Mouse (Mus musculus) gonadal fat pad, adult 2 months (tissue): ENCODE data around the gene Trpm5. TPM values are rescaled to one million over a fixed set of nuclear protein-coding genes. Genes with fewer than 3 reads are reported as not detected.

Experiments
- DNase-seq: peaks from one replicate; pipeline ENCODE4 v3.0.0-alpha.2; 2012; ENCODE audit warnings: low read depth
- polyA plus RNA-seq: library from polyadenylated mRNA; depleted of rRNA; stranded (reverse); fragments of >200 nt; gene quantifications from 2 replicates; pipeline ENCODE4 v1.2.3, GENCODE M21; 2012; rRNA removed

Gene Trpm5
- polyA plus RNA-seq, 1 experiment = 0.35 TPM

DNA sequence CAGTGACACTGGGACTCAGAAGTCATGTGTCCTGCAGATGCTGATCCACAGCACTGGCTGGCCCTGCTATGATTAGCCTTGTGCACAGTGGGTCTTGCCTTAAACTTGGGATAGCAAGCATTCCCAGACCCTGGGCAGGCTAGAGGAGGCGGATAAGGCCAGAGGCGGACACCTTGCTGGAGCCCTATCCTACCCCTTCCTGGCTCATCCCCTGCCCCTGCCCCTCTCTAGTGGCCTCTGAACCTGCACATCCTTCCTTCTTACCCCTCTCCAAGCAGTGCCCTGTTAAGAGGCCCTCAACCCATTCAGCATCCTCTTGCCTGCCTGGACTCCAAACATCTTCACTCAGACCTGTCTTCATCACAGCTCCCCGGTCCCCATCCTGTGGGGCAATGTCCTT lies 53.9 kb downstream of the Trpm5 start:
- DNase-seq = no peak

DNA sequence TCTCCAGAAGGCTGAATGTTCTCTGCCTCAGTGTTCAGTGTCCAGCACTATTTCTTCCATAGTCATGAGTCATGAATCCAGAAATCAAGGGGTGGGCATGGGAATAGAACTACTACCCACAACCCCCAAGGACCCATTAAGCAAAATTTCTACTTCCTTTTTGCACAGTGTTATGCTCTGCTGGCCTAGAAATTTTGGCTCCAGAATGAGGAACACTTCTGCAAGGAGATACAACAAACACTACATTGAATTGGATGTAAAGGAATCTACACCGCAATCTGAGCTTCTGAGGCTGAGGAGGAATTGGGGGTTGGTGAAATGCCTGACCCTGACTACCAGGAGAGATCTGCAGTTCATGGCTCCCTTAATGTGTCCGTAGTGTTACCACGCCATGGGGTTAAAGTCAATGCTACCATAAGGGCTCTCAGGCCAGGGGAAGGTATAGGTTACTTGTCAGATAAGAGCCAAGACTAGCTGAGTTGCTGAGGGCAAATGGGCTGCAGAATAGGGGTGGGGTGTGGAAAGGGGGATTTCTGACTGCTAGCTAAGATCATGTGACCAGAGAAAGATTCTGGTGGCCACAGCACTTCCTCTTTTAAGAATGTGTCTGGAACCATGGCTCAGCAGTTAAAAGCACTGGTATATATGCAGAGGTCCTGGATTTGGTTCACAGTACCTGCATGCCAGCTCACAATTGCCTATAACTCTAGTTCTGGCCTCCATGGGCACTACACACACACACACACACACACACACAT lies 56.1 kb downstream of the Trpm5 start:
- no peak for DNase-seq

DNA sequence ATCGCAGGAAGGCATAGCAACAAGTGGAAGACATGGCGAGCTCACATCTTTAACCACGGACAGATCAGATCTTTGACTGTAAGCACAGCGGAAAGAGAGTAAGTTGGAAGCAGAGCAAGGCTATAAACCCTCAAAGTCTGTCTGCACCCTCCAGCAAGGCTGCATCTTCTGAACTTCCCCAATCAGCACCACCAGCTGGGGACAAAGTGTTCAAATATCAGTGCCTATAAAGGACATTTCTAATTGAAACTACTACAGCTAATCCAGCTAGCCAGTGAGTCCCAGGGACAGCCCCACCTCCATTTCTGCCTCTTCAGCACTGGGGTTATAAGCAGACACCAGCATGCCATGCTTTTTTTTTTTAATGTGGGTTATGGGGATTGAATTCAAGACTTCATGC lies 57.1 kb downstream of the Trpm5 start:
- no peak for DNase-seq

DNA sequence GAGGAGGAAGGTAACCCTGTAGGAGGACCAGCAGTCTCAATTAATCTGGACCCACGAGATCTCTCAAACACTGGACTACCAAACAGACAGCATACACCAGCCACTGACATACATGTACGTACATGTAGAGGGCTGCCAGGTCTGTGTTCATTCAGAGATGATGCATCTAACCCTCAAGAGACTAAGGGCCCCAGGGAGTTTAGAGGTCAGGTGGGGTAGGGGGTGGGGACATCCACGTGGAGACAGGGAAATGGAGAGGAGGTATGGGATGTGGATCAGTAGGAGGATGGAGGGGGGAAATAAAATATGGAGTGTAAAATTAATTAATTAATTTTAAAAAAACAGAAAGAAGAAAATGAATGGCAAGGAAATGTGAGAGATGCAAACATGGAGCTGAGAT lies 57.7 kb downstream of the Trpm5 start:
- DNase-seq = no peak

DNA sequence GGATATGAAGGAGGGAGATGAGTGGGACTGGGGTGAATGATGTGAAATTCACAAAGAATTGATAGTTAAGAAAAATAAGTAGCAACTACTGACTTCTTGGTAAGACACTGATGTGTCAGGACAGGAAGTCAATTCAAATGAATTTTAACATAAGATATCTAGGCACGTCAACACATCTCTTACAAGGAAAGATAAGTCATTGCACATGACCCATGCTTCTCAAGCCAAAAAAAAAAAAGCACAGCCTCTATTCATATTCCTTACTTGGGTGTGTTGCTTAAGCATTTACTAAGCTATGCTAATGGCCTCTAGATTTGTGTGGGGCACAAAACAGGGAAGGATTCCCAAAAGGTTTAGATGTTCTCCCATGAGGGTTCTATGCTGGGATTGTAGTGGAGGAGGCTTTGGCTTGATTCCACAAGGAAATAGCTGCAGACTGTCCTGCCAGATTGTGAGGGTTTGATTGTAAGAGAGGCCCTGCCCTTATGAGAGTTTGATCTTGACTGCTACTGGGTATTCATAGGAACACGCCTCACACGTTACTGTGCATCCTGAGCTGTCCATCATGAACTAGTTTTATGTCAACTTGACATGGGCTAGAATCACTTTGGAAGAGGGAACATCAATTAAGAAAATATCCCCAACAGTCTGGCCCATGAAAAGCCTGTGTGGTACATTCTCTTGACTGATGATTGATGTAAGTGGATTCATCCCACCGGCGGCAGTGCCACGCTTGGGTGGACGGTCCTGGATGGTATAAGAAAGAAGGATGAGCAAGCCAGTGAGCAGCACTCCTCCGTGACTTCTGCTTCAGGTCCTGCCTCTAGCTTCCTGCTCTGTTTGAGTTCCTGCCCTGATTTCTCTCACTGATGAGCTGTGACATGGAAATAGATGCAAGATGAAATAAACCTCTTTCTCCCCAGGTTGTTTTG lies 59.7 kb downstream of the Trpm5 start:
- DNase-seq = no peak

DNA sequence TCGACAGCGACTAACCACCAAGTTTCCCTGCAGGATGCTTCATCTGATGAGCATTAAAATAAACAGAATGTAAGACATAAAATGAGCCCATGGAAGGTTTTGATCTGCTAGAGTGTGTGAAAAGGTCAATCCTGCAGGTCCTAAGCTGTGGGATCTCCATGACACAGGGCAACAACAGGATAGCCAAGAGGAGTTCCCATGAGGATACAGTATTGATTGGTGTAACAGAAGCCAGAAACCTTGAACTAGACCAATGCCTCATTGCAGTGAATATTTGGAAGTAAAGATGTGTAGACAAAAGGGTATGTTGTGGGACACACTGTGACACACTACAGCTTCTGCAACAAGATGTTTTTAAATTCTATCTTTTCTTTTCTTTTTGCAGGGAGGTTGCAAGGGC lies 60.3 kb downstream of the Trpm5 start:
- DNase-seq = no peak

DNA sequence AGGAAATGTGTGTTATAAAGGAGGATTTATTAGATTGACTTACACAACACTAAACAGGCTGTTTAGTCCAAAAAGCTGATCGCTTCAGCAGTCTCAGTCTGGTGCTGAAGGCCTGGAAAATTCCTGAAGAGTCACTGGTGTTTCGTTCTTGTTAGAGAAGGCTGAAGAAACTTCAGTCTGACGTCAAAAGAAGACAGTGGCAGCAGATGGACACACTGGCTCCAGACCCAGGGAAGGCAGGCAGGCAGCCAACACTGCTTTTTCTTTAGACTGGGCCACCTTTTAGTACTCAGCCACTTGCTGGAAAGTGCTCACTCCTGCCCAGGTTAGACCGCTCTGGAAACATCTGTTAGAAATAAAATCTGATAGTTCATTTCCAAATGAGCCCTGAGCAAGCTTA lies 60.9 kb downstream of the Trpm5 start:
- DNase-seq = no peak

DNA sequence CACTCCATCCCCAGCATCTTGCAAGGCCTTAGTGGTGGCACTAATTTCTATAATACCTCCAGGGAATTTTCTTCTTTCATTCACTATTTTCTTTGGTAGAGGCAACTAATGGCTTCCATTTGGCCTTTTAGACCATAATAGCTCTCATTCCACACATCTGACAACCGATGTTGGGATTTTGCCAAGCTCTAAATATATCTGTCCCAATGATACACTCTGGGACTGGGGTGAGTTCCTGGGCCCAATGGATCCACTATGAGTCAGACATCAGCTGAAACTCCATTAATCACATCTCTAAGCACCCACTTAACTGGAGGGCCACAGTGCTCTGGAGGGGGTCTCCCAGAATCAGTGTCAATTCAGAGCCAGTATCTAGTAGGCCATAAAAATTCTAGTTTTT lies 62.6 kb downstream of the Trpm5 start:
- DNase-seq = no peak

DNA sequence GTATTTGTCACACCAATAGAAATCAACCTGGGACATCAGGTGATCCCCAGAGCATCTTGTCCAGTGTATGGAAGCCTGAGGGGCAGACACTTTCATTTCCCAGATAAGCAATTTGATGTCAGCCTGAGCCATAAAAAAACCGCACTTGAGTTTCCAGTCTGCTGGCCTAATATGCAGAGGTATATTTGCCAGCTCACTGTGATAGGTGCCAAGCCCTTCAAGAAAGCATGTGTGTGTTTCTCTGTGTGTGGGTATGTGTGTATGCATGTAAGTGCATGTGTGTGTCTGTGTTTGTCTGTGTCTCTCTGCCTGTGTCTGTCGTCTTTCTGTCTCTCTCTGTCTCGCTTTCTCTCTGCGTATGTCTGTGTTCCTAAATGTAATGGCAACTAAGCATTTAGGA lies 67.2 kb downstream of the Trpm5 start:
- DNase-seq = no peak

DNA sequence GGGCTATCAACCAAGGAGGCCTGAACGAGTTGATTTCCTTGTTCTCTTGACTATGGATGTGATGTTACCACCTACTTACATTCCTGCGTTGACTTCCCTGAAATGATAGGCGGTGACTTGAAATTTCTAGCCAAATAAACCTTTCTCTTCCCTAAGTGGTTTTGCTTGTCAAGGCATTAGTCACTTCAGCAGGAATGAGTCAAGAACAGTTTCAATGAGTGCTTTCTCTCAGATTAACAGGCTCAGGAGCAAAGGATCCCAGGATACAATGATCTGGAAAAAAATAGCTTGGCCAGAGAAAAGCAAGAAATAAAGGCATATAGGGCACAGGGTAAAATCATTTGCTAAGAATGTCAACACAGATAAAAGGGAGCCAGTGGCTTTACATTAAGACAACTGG lies 68.9 kb downstream of the Trpm5 start:
- DNase-seq = no peak

DNA sequence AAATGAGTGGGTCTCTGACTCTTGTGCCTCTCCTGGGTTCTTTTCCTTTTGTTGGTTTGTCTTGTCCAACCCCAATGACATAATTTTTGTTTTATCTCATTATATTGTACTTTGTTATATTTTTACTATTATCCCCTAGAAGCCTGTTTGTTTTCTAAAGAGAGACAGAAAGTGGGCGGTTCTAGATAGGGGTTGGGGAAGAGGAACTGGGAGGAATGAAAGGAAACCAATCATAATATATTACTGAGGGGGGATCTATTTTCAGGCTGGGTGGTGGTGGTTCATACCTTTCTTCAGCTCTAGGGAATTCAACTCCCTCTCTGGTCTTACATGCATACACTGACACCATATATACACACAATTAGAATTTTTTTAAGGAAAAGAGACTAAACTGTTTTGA lies 70.1 kb downstream of the Trpm5 start:
- no peak for DNase-seq

DNA sequence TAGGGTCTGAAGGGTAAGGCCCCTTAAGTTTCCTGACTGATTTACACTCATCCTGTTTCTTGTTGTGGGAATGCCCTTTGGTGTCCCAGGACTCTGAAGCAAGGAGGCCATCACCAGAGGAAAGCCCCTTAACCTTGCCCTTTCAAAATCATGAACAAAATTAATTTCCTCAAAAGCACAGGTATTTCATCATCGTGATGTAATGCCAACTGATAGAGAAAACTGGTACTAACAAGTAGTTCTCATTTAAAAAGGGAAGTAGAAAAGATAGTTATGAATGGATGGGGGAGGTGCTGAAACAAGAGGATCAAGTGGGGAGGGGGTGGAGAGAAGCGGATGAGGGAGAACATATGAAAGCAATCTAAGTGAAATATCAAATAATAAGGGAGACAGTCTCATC lies 70.9 kb downstream of the Trpm5 start:
- no peak for DNase-seq

DNA sequence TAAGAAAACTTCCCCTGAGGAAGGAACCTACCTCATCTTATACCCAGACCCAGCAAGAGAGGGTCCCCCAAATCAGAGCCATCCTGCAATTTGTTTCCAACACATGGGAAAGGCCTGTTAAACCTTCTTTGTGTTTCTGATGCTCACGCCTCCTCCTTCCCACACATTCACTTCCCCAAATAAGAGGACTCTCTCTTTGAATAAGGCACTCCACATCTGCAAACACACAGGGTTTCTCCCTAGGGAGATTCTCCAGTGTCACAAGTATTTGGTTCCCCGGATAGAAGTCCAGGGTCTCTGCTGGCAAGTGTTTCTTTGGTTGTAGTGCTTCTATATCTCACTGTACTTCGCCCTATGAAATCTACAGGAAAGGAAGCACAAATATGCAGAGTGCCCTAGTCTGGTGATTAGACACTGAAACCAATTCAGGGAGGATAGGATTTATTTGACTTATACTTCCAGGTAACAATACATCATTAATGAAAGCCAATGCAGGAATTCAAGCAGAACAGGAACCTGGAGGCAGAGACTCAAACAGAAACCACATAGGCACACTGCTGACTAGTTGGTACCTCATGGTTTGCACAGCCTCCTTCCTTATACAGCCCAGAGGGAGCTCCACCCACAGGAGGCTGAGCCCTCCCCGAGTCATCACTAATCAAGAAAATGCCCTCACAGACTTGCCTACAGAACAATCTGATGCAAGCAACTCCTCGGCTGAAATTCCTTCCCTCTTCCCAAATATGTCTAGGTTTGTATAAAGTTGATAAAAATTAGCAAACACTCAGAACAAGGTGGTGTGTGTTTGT lies 72.9 kb downstream of the Trpm5 start:
- no peak for DNase-seq

DNA sequence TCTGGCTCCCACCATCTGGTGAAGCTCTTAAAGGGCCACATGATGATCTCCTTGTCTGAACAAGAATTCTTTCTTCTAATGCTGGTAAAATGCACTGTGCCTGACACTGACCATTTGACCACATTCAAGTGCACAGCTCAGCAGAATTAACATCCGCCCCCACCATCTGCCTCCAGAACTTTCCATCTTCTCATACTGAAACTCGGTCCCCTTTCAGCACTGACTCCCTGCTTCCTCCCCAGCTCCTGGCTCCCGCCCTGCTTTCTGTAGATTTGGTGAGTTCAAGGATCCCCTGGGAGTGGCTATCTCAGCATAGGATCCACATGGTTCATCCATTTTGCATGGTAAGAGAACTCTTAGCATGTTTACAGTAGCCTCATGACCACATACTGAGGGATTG lies 73.7 kb downstream of the Trpm5 start:
- no peak for DNase-seq

DNA sequence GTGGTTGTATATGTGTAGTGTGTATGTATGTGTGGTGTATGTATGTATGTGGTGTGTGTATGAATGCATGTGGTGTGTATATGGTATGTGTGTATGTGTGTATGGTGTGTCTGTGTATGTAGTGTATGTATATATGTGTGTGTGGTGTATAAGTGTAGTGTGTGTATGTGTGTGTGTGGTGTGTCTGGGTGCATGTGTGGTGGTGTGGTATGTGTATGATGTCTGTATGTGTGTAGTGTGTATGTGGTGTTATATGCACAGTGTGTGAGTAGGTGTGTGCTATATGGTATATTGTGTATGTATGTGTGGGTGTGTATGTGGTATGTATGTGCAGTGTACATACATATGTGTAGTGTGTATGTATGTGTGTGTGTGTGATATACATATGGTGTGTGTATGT lies 74.4 kb downstream of the Trpm5 start:
- DNase-seq = no peak

Other genes starting within 250 kb of the Trpm5 start
- gene Th, start 163.5 kb downstream of the Trpm5 start, polyA plus RNA-seq = 0.30 and 0.68 TPM in 2 replicates
- 2.0 and 3.2 TPM in 2 replicates for gene Ascl2, start 125.4 kb downstream of the Trpm5 start, polyA plus RNA-seq
- 3.3 and 3.5 TPM in 2 replicates for gene Tspan32, start 89.6 kb downstream of the Trpm5 start, polyA plus RNA-seq
- 621 and 798 TPM in 2 replicates for gene Cd81, start 41.9 kb downstream of the Trpm5 start, polyA plus RNA-seq
- gene Tssc4, start 25.4 kb downstream of the Trpm5 start, polyA plus RNA-seq = 70.5 and 80.6 TPM in 2 replicates
- gene Kcnq1, start 11.7 kb upstream of the Trpm5 start, polyA plus RNA-seq = 19.7 and 24.7 TPM in 2 replicates